Mouse (Mus musculus) layer of hippocampus, adult 6 months (tissue): ENCODE data around the gene Mapk6. TPM values are rescaled to one million over a fixed set of nuclear protein-coding genes. Genes with fewer than 3 reads are reported as not detected.

Experiments used
- long read RNA-seq, 2 experiments: library from polyadenylated mRNA; unstranded; transcript quantifications; one replicate each; pipeline ENCODE4 v2.0.0; 2019 to 2020
- polyA plus RNA-seq: library from polyadenylated mRNA; unstranded; fragments of <200 nt; fragmentation: Nextera tagmentation; gene quantifications from 2 replicates; pipeline ENCODE4 v1.2.3, GENCODE M21; 2021

Mapk6 gene
- polyA plus RNA-seq, result 20.8 and 24.5 TPM in 2 replicates
- long read RNA-seq, experiment 1, full-length matches to known transcripts, result 9 of 22 reads
- long read RNA-seq, experiment 1, partial matches to known transcripts, result 5 of 22 reads
- long read RNA-seq, experiment 1, other reads (novel, unspliced or antisense), result 8 of 22 reads
- long read RNA-seq, experiment 2, full-length matches to known transcripts, result 90 of 113 reads
- long read RNA-seq, experiment 2, partial matches to known transcripts, result 8 of 113 reads
- long read RNA-seq, experiment 2, other reads (novel, unspliced or antisense), result 15 of 113 reads

GRCm38 (mm10) chr9:75409852-75410378 is at the start of gene Mapk6:
Gene Mapk6, minus strand, starts transcription at chr9:75410005.

GRCm38 (mm10) chr9:75440796-75441666 is 31.2 kb upstream of the Mapk6 start, which contains the start of gene Leo1:
Gene Leo1, plus strand, starts transcription at chr9:75441524.

GRCm38 (mm10) chr9:75347458-75347857 is 62.3 kb downstream of the Mapk6 start, which contains the start of gene Bcl2l10:
Gene Bcl2l10, plus strand, starts transcription at chr9:75347758.

Other genes with a start within 250 kb of the Mapk6 start
- 0.14 and 0.60 TPM in 2 replicates for gene Myo5c, start 178.0 kb downstream of the Mapk6 start, polyA plus RNA-seq
- gene Gnb5, start 103.7 kb downstream of the Mapk6 start, polyA plus RNA-seq, result 184 and 190 TPM in 2 replicates
- not detected in 2 replicates for gene Bcl2l10, start 62.2 kb downstream of the Mapk6 start, polyA plus RNA-seq
- gene Leo1, start 31.5 kb upstream of the Mapk6 start, polyA plus RNA-seq, result 18.7 and 19.9 TPM in 2 replicates
- gene Tmod3, start 149.7 kb upstream of the Mapk6 start, polyA plus RNA-seq, result 25.7 and 27.3 TPM in 2 replicates
- 325 and 442 TPM in 2 replicates for gene Tmod2, start 201.3 kb upstream of the Mapk6 start, polyA plus RNA-seq
- gene Lysmd2, start 215.7 kb upstream of the Mapk6 start, polyA plus RNA-seq, result 139 and 161 TPM in 2 replicates